Mouse (Mus musculus) testis, adult 2 months (tissue): Measurements from ENCODE around the gene Stk25. TPM values are rescaled to one million over a fixed set of nuclear protein-coding genes. Genes with fewer than 3 reads are reported as not detected.

Experiments used
- H3K27ac ChIP-seq: fragments of 200-500 bp; 2 replicates; pipeline ENCODE4 v1.5.1; 2012; ENCODE audit warnings: low read depth, low read length; ENCODE audit not compliant: control insufficient read depth, insufficient read depth
- H3K27me3 ChIP-seq: fragments of 200-500 bp; 2 replicates; pipeline ENCODE4 v1.6.1; 2012; ENCODE audit warnings: mild to moderate bottlenecking, low read length, moderate library complexity; ENCODE audit not compliant: control insufficient read depth, insufficient read depth
- H3K36me3 ChIP-seq: fragments of 200-500 bp; 2 replicates; pipeline ENCODE4 v1.6.1; 2012; ENCODE audit warnings: mild to moderate bottlenecking, low read length; ENCODE audit not compliant: control insufficient read depth, insufficient read depth
- H3K4me1 ChIP-seq: fragments of 200-500 bp; 2 replicates; pipeline ENCODE4 v1.6.1; 2012; ENCODE audit warnings: low read length; ENCODE audit not compliant: control insufficient read depth, insufficient read depth
- H3K4me3 ChIP-seq: fragments of 200-500 bp; 2 replicates; pipeline ENCODE4 v1.5.1; 2012; ENCODE audit warnings: low read depth, mild to moderate bottlenecking, low read length, moderate library complexity, mixed read lengths; ENCODE audit not compliant: control insufficient read depth
- CTCF ChIP-seq: fragments of 200-500 bp; IDR thresholded peaks from 2 replicates; pipeline ENCODE4 v1.5.1; 2012; ENCODE audit warnings: low read depth, mild to moderate bottlenecking, inconsistent platforms, low read length, moderate library complexity; ENCODE audit not compliant: control insufficient read depth, insufficient read depth, insufficient replicate concordance
- POLR2A ChIP-seq: fragments of 200-500 bp; IDR thresholded peaks from 2 replicates; pipeline ENCODE4 v1.6.1; 2012; ENCODE audit warnings: low read depth, mild to moderate bottlenecking, inconsistent platforms, low read length, moderate library complexity; ENCODE audit not compliant: control insufficient read depth
- polyA plus RNA-seq: library from polyadenylated mRNA; depleted of rRNA; stranded (reverse); fragments of >200 nt; gene quantifications from 2 replicates; pipeline ENCODE4 v1.2.3, GENCODE M21; 2012

Stk25 gene
- polyA plus RNA-seq, 1 experiment, result 191 TPM

GRCm38 (mm10) chr1:93649604-93650172 lies 8.8 kb downstream of the Stk25 start:
- Histone ChIP-seq H3K4me3 (no peak overlapping the region), H3K36me3 (no peaks in the 10 kb centered on the region), H3K27me3 (no peaks in the 10 kb centered on the region), H3K27ac (no peak overlapping the region), H3K4me1 (peaks cover 3% of the 10 kb centered on the region; the same call in 1 of the 2 replicates)
- TF ChIP-seq POLR2A (no peak), CTCF (no peak)

DNA sequence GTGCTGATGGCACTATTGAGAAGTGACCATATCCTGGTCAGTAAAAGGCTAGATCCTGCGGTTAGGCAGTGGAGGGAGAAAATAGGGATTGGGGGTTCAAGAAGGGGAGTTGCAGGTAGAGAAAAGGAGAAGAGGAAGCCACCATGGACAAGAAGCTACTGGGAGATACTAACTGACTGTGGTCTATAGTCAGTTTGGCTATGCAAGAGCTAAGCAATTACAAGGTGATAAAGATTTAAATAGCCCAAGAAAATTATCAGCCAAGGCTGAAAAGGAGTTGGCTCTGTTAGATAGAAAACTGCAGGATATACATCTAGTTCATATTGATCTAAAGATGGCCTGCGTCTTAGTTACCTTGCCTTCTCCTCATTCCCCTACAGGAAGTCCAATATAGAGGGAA lies 15.8 kb downstream of the Stk25 start:
- no peak overlapping the region for H3K4me3 ChIP-seq
- no peak overlapping the region for H3K27ac ChIP-seq
- H3K27me3 ChIP-seq, result no peaks in the 10 kb centered on the region
- TF ChIP-seq CTCF (no peak), POLR2A (no peak)
- H3K4me1 ChIP-seq, result no peaks in the 10 kb centered on the region
- no peaks in the 10 kb centered on the region for H3K36me3 ChIP-seq

- Histone ChIP-seq H3K4me3 (no peak overlapping the region), H3K36me3 (no peaks in the 10 kb centered on the region), H3K27me3 (no peaks in the 10 kb centered on the region), H3K27ac (no peak overlapping the region), H3K4me1 (no peaks in the 10 kb centered on the region)
- no peak for TF ChIP-seq CTCF
- TF ChIP-seq POLR2A, result no peak
These were observed 16.5 kb downstream of the Stk25 start for GRCm38 (mm10) chr1:93641978-93642377.

DNA sequence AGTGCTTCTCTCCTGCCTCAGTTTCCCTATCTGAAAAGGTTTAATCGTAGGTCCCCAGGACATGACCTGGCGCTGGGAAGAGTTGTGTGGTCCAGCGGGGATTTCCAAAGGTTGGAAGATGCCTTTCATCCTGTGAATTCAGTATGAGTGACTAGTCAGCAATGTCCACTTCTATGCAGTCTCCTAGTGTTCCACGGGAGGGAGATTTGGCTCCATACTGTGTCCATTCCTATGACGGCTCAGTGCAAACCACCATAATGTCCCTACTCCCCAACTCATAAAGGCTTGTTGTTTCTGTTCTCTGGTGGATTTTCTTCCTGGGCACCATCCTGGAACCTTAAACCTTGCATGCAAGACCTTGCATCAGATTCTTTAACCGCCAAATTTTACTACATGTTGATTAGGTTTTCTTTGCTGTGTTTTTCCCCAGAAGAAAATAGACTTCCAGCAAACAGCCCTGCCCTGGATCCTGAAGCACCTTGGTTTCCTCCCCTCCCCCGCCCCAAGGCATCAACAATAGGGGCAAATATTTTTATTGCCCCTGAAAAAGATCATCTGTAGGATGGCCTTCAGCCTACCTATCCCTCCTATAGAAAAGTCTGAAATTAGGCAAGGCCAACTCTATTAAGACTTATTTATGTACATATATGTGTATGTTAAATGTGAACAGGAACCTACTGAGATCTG lies 22.1 kb downstream of the Stk25 start:
- Histone ChIP-seq H3K4me3 (peak overlapping the region; percentile 81), H3K27ac (peak overlapping the region; percentile 89), H3K4me1 (peaks cover 14% of the 10 kb centered on the region), H3K27me3 (no peaks in the 10 kb centered on the region), H3K36me3 (peaks cover 1% of the 10 kb centered on the region; the same call in 1 of the 2 replicates)
- TF ChIP-seq CTCF (no peak), POLR2A (no peak)

GRCm38 (mm10) chr1:93635580-93636192 lies 22.8 kb downstream of the Stk25 start:
- H3K27me3 ChIP-seq, result no peaks in the 10 kb centered on the region
- H3K4me3 ChIP-seq, result peak overlapping the region; percentile 81
- H3K4me1 ChIP-seq, result peaks cover 14% of the 10 kb centered on the region
- peaks cover 1% of the 10 kb centered on the region; the same call in 1 of the 2 replicates for H3K36me3 ChIP-seq
- H3K27ac ChIP-seq, result peak overlapping the region; percentile 89
- TF ChIP-seq POLR2A, result peak; percentile 90
- TF ChIP-seq CTCF, result no peak; the same call in 1 of the 2 replicates

GRCm38 (mm10) chr1:93635091-93635579 lies 23.3 kb downstream of the Stk25 start:
- Histone ChIP-seq H3K4me1 (peaks cover 14% of the 10 kb centered on the region), H3K36me3 (peaks cover 1% of the 10 kb centered on the region; the same call in 1 of the 2 replicates), H3K4me3 (peak overlapping the region; percentile 81), H3K27ac (peak overlapping the region; percentile 70), H3K27me3 (no peaks in the 10 kb centered on the region)
- TF ChIP-seq POLR2A, result no peak; the same call in 1 of the 2 replicates
- no peak for TF ChIP-seq CTCF

- Histone ChIP-seq H3K4me3 (peak overlapping the region; percentile 81), H3K27ac (peak overlapping the region; percentile 70), H3K36me3 (peaks cover 1% of the 10 kb centered on the region; the same call in 1 of the 2 replicates), H3K27me3 (no peaks in the 10 kb centered on the region), H3K4me1 (peaks cover 14% of the 10 kb centered on the region)
- TF ChIP-seq CTCF, result no peak
- no peak for TF ChIP-seq POLR2A
These were observed 24.0 kb downstream of the Stk25 start for GRCm38 (mm10) chr1:93634481-93634891.
